Mouse (Mus musculus) gastrocnemius, postnatal 14 days (tissue): Measurements from ENCODE around the gene Mul1. TPM values are rescaled to one million over a fixed set of nuclear protein-coding genes. Genes with fewer than 3 reads are reported as not detected.
"Not testable (repeated sequence)": the region's sequence is repeated elsewhere in the genome, so short reads cannot be mapped to it uniquely, and the experiment has no call there.

Source experiments
- DNase-seq: peaks from one replicate; pipeline ENCODE4 v3.0.0; 2021; ENCODE audit warnings: mixed read lengths
- intact Hi-C: fragments of 180-260 bp; cut with DNase I; formaldehyde crosslinking; loops from one replicate; pipeline ENCODE4 v1.15.1; 2025; ENCODE audit warnings: low total_unique reads
- long read RNA-seq, 2 experiments: library from polyadenylated mRNA; stranded (forward); transcript quantifications; one replicate each; pipeline ENCODE4 v2.0.0; 2021
- total RNA-seq, 2 experiments: library from RNA; stranded (reverse); gene quantifications; 2 replicates each; pipeline ENCODE4 v1.2.3; 2021

Mul1 gene
- 10 to 100 TPM; 31.1 to 34.2 TPM for total RNA-seq
- long read RNA-seq, experiment 1, transcript Mul1-201 (4 exons, 3,733 nt), result major isoform, 16 of 32 reads
- long read RNA-seq, experiment 1, partial matches to known transcripts, result 1 of 32 reads
- long read RNA-seq, experiment 1, other reads (novel, unspliced or antisense), result 15 of 32 reads
- long read RNA-seq, experiment 2, transcript Mul1-201 (4 exons, 3,733 nt), result major isoform, 16 of 31 reads
- long read RNA-seq, experiment 2, partial matches to known transcripts, result 4 of 31 reads
- long read RNA-seq, experiment 2, other reads (novel, unspliced or antisense), result 11 of 31 reads

- intact Hi-C loops, result no loop called here
- DNase-seq, result peak; percentile 96
These were observed at the start of gene Mul1 for GRCm38 (mm10) chr4:138434347-138435316. Gene Mul1 (plus strand): TSS chr4:138434671.

GRCm38 (mm10) chr4:138393703-138394102 lies 40.8 kb upstream of the Mul1 start:
- intact Hi-C loops, result no loop called here

DNA sequence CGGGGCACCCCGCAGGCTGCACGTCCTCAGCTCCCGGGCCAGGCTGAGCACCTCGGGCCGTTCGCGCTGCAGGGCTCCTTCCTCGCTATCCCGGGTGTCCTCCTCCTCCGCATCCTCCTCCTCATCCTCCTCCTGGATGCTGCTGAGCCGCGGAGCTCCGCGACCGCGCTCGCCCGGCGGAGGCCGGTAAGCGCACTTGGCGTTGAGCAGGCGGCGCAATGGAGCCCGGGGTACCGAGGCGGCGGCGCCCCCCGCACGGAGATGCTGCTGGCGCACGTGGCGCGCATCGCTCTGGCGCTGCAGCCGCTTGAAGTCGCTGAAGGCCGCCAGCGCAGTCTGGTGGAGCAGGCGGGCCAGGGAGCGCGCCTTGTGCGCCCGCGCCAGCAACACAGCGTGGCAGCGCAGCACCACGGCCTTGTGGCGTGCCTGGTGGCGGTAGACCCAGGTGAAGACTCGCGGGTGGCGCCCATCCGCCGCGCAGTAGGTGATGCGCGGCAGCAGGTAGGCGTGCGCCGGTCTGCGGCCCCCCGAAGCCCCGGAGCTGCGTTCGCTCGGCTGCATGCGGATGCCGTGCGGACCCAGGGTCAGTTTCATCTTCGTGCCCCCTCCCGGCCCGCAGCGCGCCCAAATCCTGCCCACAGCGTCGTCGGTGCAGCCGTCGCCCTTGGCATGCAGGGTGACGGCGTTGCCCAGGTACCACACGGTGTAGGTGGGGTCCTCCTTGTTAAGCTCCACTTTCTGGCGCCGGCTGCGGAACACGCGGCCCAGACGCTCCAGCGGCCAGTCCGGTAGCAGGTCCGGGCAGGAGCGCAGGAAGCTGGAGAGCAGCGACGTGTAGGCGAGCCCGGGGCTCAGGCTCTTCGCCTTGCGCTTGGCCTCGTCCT lies 39.1 kb upstream of the Mul1 start:
- intact Hi-C loops, result no loop called here
- DNase-seq, result no peak

More at GRCm38 (mm10) chr4:138393703-138394102, 40.8 kb upstream of the Mul1 start:
- no peak for DNase-seq

GRCm38 (mm10) chr4:138395971-138396645 lies 38.4 kb upstream of the Mul1 start, which contains the start of gene Fam43b:
Gene Fam43b (minus strand): TSS chr4:138396528.
- intact Hi-C loops, result no loop called here
- peak; percentile 41 for DNase-seq

GRCm38 (mm10) chr4:138396711-138397110 lies 37.8 kb upstream of the Mul1 start:
- DNase-seq, result no peak
- intact Hi-C loops, result no loop called here

DNA sequence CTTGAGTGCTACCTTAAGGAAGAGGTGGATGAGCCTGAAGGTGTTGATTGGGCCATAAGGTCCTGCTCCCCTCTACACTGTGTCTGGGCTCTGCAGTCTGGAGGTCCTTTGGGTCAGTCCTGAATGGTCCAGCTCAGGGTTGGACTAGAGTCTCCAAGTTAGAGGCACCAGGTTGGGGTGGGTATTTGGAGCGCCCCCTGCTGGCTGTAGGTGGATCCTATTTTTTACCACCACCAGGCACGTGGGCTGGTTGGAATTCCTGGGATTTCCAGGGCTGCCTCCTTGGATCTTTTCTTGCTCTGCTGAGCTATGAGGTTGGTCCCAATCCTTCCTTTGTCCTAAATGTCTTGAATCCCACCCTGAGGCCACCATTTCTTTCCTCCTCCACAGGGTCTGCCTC lies 29.7 kb upstream of the Mul1 start:
- intact Hi-C loops, result no loop called here
- peak; percentile 25 for DNase-seq

GRCm38 (mm10) chr4:138407479-138408194 lies 26.8 kb upstream of the Mul1 start:
- intact Hi-C loops, result no loop called here
- DNase-seq, result no peak

- intact Hi-C loops, result no loop called here
- DNase-seq, result no peak
These were observed 23.5 kb upstream of the Mul1 start for GRCm38 (mm10) chr4:138411011-138411410.

DNA sequence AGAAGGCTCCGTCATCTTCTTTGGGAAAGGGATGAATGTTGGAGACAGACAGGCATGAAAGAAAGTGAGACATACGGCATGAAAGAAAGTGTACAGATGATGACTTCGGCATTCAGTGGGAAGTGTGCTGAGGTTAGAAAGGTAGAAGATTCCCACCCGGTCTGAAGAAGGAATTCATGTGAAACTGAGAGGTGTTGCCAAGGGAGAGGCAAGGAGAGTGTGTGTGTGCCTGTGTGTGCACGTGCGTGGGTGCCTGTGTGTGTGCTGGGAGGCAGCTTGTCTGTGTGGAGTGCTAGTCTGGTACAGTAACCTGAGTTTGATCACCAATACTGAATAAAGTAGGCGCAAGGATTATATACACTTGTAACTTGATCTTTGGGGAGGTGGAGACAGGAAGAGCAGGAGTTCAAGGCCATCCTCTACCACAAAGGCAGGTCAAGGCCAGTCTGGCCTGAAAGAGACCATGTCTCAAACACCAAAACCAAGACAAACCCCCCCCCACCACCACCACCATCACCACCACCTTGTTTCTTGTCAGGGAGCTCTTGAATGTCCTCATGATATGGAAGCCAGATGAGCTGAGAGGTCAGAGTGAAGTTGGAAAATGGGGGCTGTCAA lies 22.9 kb upstream of the Mul1 start:
- intact Hi-C loops, result no loop called here
- no peak for DNase-seq

- intact Hi-C loops, result no loop called here
- DNase-seq, result no peak
These were observed 19.7 kb upstream of the Mul1 start for GRCm38 (mm10) chr4:138414725-138415124.

DNA sequence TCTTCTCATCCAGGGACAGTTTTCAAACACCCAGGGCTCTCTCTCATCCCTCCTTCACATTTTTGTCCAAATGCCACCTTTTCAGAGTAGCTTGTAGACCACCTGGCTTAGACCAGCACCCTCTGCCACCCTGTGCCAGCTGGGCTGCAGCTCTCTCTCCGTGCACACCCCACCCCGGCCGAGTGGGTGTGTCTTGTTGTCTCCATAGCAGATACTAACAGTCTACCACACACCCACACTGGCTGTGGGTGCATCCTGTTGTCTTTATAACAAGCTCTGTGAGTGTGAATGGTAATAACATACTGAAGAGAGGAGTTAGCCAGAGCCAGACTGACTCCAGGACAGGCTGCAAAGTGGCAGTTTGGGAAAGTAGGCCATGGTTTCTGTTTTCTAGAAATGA lies 18.5 kb upstream of the Mul1 start:
- intact Hi-C loops, result no loop called here
- no peak for DNase-seq

DNA sequence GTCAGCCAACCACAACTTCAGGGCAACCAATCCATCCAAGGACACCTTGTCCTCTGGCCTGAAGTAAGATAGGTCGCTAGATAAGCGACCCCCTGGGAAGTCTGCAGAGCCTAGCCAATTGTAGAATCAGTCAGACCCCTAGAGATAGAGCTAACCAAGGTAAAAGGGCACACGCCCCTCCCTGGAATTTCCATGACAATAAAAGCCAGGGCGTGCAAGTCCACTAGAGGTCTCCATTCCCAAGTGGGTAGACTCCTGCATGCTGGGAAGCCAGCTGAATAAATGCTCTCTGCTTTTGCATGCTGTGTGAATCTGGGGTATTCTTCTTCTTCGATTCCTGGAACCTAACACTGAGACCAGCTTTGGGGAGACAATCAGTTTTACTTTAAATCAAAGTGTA lies 18.1 kb upstream of the Mul1 start:
- no peak for DNase-seq
- intact Hi-C loops, result no loop called here

- intact Hi-C loops, result no loop called here
- no peak for DNase-seq
These were observed 16.6 kb upstream of the Mul1 start for GRCm38 (mm10) chr4:138417882-138418281.

GRCm38 (mm10) chr4:138418340-138418957 lies 16.0 kb upstream of the Mul1 start:
- DNase-seq, result no peak
- intact Hi-C loops, result no loop called here

DNA sequence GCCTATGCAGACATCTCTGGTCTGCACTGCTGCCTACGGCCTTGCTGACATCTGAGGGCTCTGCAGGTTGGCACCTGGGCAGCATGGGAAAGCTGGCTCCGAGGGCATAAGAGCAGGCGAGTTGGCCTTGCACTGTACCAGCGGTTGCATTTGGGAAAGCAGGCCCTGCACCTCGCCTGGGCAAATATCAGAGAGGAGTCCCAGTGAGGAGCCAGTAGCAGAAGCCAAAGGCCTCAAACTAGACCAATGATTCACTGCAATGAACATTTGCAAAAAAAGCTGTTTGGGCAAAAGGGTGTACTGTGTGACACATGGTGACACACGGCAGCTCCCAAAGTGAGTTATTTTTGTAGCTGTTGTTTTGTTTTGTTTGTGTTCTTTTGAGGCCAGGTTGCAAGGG lies 9.4 kb upstream of the Mul1 start:
- intact Hi-C loops, result no loop called here
- DNase-seq, result no peak

- intact Hi-C loops, DNase-seq: not testable (repeated sequence)
These were observed 8.9 kb upstream of the Mul1 start for GRCm38 (mm10) chr4:138425604-138426003.
